Mouse (Mus musculus): ENCODE results near the gene Chkb. TPM values are rescaled to one million over a fixed set of nuclear protein-coding genes. Genes with fewer than 3 reads are reported as not detected.

Chkb gene
- polyA plus RNA-seq, 1 experiment from 2014 or later: 59.2 TPM

Other genes with a start within 250 kb of the Chkb start
- gene Plxnb2, start 249.1 kb downstream of the Chkb start, polyA plus RNA-seq (2016; fragmentation: Nextera tagmentation; extraction: Ambion mirVana): 157 and 170 TPM in 2 replicates
- gene Dennd6b, start 233.4 kb downstream of the Chkb start, polyA plus RNA-seq (2016; fragmentation: Nextera tagmentation; extraction: Ambion mirVana): 30.1 and 31.2 TPM in 2 replicates
- gene Ppp6r2, start 218.4 kb downstream of the Chkb start, polyA plus RNA-seq (2016; fragmentation: Nextera tagmentation; extraction: Ambion mirVana): 30.5 and 33.3 TPM in 2 replicates
- gene Sbf1, start 114.6 kb downstream of the Chkb start, polyA plus RNA-seq (2016; fragmentation: Nextera tagmentation; extraction: Ambion mirVana): 57.2 and 73.4 TPM in 2 replicates
- 0.16 and 0.17 TPM in 2 replicates for gene Adm2, start 107.2 kb downstream of the Chkb start, polyA plus RNA-seq (2016; fragmentation: Nextera tagmentation; extraction: Ambion mirVana)
- gene Miox, start 95.5 kb downstream of the Chkb start, polyA plus RNA-seq (2016; fragmentation: Nextera tagmentation; extraction: Ambion mirVana): not detected in 2 replicates
- gene Lmf2, start 74.2 kb downstream of the Chkb start, polyA plus RNA-seq (2016; fragmentation: Nextera tagmentation; extraction: Ambion mirVana): 43.3 and 47.4 TPM in 2 replicates
- gene Ncaph2, start 74.2 kb downstream of the Chkb start, polyA plus RNA-seq (2016; fragmentation: Nextera tagmentation; extraction: Ambion mirVana): 175 and 183 TPM in 2 replicates
- gene Sco2, start 56.1 kb downstream of the Chkb start, polyA plus RNA-seq (2016; fragmentation: Nextera tagmentation; extraction: Ambion mirVana): 4.2 and 5.3 TPM in 2 replicates
- gene Tymp, start 52.9 kb downstream of the Chkb start, polyA plus RNA-seq (2016; fragmentation: Nextera tagmentation; extraction: Ambion mirVana): 1.5 TPM in 2 replicates
- gene Odf3b, start 50.6 kb downstream of the Chkb start, polyA plus RNA-seq (2016; fragmentation: Nextera tagmentation; extraction: Ambion mirVana): 0.33 and 0.48 TPM in 2 replicates
- gene Klhdc7b, start 45.0 kb downstream of the Chkb start, polyA plus RNA-seq (2016; fragmentation: Nextera tagmentation; extraction: Ambion mirVana): 0.05 TPM in 1 of 2 replicates, not detected in the other
- gene Syce3, start 19.4 kb downstream of the Chkb start, polyA plus RNA-seq (2016; fragmentation: Nextera tagmentation; extraction: Ambion mirVana): not detected in 2 replicates
- gene Cpt1b, start 4.0 kb downstream of the Chkb start, polyA plus RNA-seq (2016; fragmentation: Nextera tagmentation; extraction: Ambion mirVana): 0.25 and 0.74 TPM in 2 replicates
- gene C730034F03Rik, start 319 bp downstream of the Chkb start, polyA plus RNA-seq (2016; fragmentation: Nextera tagmentation; extraction: Ambion mirVana): 3.6 and 3.8 TPM in 2 replicates
- not detected in 2 replicates for gene Gm44502, start 212 bp downstream of the Chkb start, polyA plus RNA-seq (2016; fragmentation: Nextera tagmentation; extraction: Ambion mirVana)
- 2.0 and 2.1 TPM in 2 replicates for gene Mapk8ip2, start 24.0 kb upstream of the Chkb start, polyA plus RNA-seq (2016; fragmentation: Nextera tagmentation; extraction: Ambion mirVana)
- gene Arsa, start 47.5 kb upstream of the Chkb start, polyA plus RNA-seq (2016; fragmentation: Nextera tagmentation; extraction: Ambion mirVana): 15.2 and 15.6 TPM in 2 replicates
- gene Shank3, start 69.7 kb upstream of the Chkb start, polyA plus RNA-seq (2016; fragmentation: Nextera tagmentation; extraction: Ambion mirVana): 2.4 and 3.2 TPM in 2 replicates
- 0.28 TPM in 1 of 2 replicates, not detected in the other for gene Acr, start 138.4 kb upstream of the Chkb start, polyA plus RNA-seq (2016; fragmentation: Nextera tagmentation; extraction: Ambion mirVana)
- 48.9 and 53.0 TPM in 2 replicates for gene Rabl2, start 162.0 kb upstream of the Chkb start, polyA plus RNA-seq (2016; fragmentation: Nextera tagmentation; extraction: Ambion mirVana)